Mouse (Mus musculus): Measurements from ENCODE around the gene Ppp5c.

DNA sequence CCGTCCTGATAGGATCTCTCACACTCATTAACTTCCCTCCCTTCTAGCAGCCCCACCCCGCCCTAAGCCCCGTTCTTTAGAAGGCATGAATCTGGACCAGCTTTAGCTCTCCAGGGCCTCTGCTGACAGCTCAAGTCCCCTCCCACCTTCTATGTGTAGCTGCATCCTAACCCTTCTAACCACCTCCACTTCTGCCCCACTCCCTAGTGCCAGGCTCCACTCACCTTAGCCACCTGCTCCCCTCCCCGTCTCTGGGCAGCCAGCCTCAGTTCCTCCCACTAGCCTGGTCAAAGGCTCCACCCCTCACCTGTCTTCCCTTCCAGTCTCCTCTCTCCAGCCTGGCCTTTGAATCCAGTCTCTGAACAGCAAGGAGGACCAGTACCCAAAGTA lies 2.2 kb downstream of the Ppp5c start:
- TF ChIP-seq BHLHE40 (IDR thresholded peaks at IDR 0.05; ENCODE audit: borderline replicate concordance, low read depth, low read length) (no peak), MXI1 (IDR thresholded peaks at IDR 0.05; ENCODE audit: low read depth, low read length) (no peak), EP300 (IDR thresholded peaks at IDR 0.05; ENCODE audit: low read depth in 1 of 2, low read length in 2 of 2) (no peak), POLR2A (IDR thresholded peaks at IDR 0.05; ENCODE audit: control insufficient read depth in 1 of 2, insufficient read depth in 1 of 2, low read depth in 1 of 2, low read length in 2 of 2, poor library complexity in 1 of 2) (no peak), SIN3A (IDR thresholded peaks at IDR 0.05; ENCODE audit: low read length) (no peak), RAD21 (IDR thresholded peaks at IDR 0.05; ENCODE audit: low read depth, low read length) (no peak), GATA1 (IDR thresholded peaks at IDR 0.05; ENCODE audit: low read depth, low read length) (no peak), MAX (IDR thresholded peaks at IDR 0.05; ENCODE audit: low read length) (no peak), MAZ (IDR thresholded peaks at IDR 0.05; ENCODE audit: low read depth, low read length) (no peak), POLR2AphosphoS2 (IDR thresholded peaks at IDR 0.05; ENCODE audit: low read length) (no peak), TAL1 (IDR thresholded peaks at IDR 0.05; ENCODE audit: low read length) (no peak), UBTF (IDR thresholded peaks at IDR 0.05; ENCODE audit: borderline replicate concordance, insufficient read depth, low read depth, low read length) (no peak)
